Mouse (Mus musculus) brown adipose tissue, adult 24 weeks (tissue): ENCODE measurements around the gene D1Ertd622e. TPM values are rescaled to one million over a fixed set of nuclear protein-coding genes. Genes with fewer than 3 reads are reported as not detected.

ENCODE experiments used
- H3K27ac ChIP-seq: fragments of 200-500 bp; replicated peaks from 2 replicates; pipeline ENCODE4 v1.5.1; 2012; ENCODE audit warnings: low read depth, mild to moderate bottlenecking, low read length
- H3K4me1 ChIP-seq: fragments of 200-500 bp; 2 replicates; pipeline ENCODE4 v1.6.1; 2012; ENCODE audit warnings: low read length, mixed read lengths; ENCODE audit not compliant: control insufficient read depth, insufficient read depth, insufficient read length
- H3K4me3 ChIP-seq: fragments of 200-500 bp; 2 replicates; pipeline ENCODE4 v1.5.1; 2012; ENCODE audit warnings: low read depth, mild to moderate bottlenecking, low read length, moderate library complexity; ENCODE audit not compliant: insufficient read depth
- polyA plus RNA-seq: library from polyadenylated mRNA; stranded (reverse); fragments of >200 nt; gene quantifications from 2 replicates; pipeline ENCODE4 v1.2.4, GENCODE M21; 2012; ENCODE audit not compliant: missing spikeins, insufficient read depth, insufficient read length

D1Ertd622e gene
- polyA plus RNA-seq, 1 experiment = 4.9 TPM

DNA sequence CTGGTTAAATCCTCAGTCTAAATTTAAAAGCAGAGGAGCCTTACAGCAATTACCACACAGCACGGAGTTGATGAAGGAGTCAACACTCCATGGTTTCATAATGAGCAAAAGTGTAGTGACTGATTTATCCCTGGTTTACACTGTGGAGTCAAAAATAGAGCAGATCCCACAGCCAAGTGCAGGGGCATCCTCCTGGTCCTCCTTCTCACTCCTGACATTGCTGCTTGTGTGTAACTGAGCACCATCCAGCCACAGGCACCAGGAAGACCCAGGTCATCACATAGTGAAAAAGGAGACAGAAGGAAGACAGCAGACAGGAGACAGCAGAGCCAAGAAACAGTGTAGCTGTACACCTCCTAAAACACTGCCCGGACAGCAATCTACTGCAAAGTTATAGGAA, 4.1 kb downstream of the D1Ertd622e start:
- Histone ChIP-seq H3K4me3 (no peak overlapping the region), H3K4me1 (no peaks in the 10 kb centered on the region; the same call in 1 of the 2 replicates), H3K27ac (no peak overlapping the region)

DNA sequence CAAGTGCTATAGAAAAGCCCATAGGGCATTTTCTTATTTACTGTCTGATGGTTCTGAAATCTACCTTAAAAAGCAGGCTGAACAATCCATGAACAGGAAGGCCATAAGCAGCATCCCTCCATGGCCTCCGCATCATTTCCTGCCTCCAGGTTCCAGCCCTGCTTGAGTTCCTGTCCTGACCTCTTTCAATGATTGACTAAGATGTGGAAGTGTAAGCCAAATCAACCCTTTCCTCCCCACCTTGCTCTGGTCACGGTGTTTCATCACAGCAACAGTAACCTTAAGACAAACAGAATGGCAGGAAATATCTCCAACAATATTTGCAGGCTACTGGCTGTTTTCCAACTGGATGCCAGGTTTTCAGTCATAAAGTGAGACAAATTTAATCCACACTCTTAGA, 4.7 kb downstream of the D1Ertd622e start:
- no peak overlapping the region for H3K27ac ChIP-seq
- no peak overlapping the region for H3K4me3 ChIP-seq
- H3K4me1 ChIP-seq = no peaks in the 10 kb centered on the region; the same call in 1 of the 2 replicates

DNA sequence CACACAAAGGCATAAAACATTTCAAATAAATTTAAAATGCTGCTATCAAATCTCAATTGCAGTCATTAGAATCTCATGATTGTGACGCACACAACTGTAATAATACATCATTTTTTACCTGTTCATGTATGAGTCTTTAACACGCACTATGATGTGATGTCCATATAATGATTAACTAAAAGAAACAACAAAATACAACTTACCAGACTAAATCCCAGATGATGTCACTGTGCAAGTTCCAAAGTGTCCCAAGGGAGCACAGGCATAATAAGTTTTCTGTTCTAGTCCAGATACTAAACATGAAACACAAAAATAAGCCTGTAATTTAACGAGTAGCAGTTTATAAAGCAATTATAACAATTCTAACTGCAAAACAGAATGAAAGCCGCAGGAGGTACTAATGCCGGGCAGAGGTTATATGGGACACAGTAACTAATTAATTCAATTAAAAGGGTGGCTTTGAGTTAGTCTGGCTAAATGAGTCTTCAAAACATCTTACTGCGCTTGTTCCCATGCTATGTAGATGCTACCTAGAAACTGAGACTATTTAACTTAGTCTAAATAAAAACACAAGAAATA, 7.4 kb downstream of the D1Ertd622e start:
- Histone ChIP-seq H3K27ac (no peak overlapping the region), H3K4me1 (no peaks in the 10 kb centered on the region; the same call in 1 of the 2 replicates), H3K4me3 (no peak overlapping the region)

DNA sequence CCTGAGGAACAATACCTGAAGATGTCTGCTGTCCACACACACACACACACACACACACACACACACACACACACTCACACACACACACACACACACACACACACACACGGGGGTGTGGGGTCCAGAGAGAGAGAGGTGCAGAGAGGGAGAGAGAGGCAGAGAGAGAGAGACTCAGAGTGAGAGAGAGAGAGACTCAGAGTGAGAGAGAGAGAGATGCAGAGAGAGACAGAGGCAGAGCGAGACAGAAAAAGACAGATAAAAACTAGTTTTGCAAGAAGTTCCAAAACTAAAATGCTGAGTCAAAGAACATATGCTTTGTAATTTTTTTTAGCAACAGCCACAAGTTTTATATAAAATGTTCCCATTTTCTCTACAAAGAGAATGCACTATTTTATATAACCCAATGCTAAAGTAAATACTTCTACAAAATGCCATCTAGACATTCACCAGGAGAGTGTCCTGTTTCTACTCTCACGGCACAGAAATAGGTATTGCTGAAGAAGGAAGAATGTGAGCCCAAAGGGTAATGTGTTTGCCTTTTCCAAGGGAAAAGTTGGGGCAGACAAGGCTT, 11.2 kb downstream of the D1Ertd622e start:
- Histone ChIP-seq H3K4me1 (no peaks in the 10 kb centered on the region; the same call in 1 of the 2 replicates), H3K27ac (no peak overlapping the region), H3K4me3 (no peak overlapping the region)

DNA sequence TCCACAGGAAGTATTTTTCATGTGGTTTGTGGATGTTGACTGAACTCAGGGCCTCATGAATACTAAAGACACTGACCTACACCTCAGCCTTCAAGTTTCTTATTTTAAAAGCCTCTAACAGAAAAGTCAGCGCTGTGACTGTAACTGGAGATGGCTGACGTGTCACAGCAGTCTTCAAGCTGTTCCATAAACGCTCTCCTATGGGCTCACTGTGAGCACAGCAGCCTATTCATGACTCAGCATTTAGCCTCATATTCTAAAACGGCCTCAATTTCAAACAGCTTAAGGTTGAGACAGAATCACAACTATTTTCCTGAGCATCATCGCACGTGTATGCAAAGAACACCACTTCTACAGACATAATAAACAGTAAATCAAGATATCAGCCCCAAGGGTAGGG, 11.8 kb downstream of the D1Ertd622e start:
- H3K4me1 ChIP-seq = no peaks in the 10 kb centered on the region; the same call in 1 of the 2 replicates
- H3K27ac ChIP-seq = no peak overlapping the region
- H3K4me3 ChIP-seq = no peak overlapping the region

DNA sequence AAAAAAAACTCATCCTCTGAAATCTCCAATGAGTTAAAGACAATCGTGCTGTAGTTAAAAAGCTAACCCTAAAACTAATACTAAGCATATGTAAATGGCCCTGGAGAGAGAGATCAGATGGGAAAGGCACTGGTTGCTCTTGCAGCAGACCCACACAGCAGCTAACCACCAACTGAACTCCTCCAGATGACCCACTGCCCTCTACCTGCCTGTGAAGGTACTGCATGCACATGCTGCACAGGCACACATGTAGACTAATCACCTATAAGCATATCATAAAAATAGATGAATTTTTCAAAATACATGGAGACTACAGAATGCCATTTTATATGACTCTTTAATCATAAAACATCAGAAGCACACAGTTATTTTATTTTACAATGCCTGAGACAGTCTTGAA, 14.8 kb downstream of the D1Ertd622e start:
- Histone ChIP-seq H3K4me3 (no peak overlapping the region), H3K4me1 (no peaks in the 10 kb centered on the region; the same call in 1 of the 2 replicates), H3K27ac (no peak overlapping the region)

DNA sequence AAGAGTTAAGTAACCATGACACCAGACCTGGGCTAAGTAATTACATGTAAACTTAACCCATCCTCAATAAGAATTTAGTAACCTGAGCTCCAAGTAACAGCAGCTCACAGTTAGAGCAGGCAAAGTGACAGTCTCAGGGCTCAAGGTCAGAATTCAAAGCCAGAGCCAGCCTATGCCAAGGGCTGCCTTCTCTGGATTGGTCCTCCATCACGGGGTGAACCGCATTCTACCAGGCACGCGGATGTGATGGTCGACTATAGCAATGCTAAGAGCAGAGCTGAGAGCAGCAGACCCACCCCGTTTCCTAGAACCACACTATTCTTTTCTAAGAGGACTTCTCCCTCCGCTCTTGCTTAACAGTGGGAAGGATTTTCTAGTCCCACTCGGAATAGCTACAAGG, 27.8 kb downstream of the D1Ertd622e start:
- H3K4me3 ChIP-seq = no peak overlapping the region
- H3K4me1 ChIP-seq = no peaks in the 10 kb centered on the region
- H3K27ac ChIP-seq = no peak overlapping the region

DNA sequence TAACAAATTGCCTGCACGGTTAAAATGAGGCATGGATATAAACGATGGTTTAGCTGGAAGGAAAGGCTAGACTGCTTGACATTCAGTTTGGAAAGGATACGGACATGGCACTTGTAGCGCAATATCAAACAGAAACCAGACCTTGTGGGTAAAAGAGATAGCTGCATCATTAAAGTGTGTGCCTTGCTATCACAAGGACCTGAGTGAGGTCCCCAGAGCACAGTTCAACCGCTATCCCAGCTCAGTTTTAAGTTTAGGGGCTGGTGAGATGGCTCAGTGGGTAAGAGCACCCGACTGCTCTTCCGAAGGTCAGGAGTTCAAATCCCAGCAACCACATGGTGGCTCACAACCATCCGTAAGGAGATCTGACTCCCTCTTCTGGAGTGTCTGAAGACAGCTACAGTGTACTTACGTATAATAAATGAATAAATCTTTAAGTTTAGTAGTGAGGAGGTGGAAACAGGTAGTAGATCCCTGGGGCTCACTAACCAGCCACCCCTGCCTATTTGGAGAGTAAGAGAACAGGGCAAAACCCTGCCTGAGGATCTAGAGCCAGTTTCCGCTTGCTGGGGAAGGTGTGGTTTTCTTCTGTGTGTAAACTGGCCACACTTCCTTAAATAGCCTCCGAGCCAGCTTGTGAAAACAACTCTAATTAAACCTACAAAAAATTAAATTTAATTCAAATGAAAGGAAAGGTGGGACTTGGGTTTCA, 29.2 kb downstream of the D1Ertd622e start:
- H3K4me1 ChIP-seq = 0 out of 2 replicates have a peak, but pooled peaks cover 3% of the 10 kb centered on the region
- no peak overlapping the region for H3K27ac ChIP-seq
- no peak overlapping the region for H3K4me3 ChIP-seq

DNA sequence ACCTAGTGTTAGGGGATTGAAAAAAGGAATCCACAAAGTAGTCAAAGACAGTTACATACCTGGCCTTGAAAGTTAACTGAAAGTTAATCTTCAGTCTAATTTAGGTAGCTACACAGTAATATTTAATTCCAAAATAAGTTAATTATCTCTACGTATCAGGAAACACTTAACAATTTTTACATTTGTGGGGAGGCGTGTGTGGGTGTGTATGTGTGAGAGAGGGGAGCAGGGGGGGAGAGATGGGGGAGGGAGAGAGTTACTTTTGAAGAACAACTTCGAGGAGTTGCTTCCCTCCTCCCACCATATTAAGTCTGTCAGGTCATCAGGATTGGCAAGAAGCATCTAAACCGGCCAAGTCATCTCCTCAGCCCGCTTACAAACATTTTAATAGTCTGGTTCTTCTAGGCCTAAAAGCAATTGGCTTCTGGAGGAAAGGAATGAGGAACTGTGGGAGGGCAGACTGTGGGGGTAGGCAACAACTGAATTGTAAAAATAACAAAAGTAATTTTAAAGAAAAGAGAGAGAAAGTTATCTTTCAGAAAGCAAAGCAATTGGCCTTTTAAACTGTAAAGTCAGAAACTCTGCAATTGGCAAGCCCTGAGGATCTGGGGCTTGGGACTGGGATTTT, 29.9 kb downstream of the D1Ertd622e start:
- no peak overlapping the region for H3K4me3 ChIP-seq
- 0 out of 2 replicates have a peak, but pooled peaks cover 3% of the 10 kb centered on the region for H3K4me1 ChIP-seq
- H3K27ac ChIP-seq = no peak overlapping the region

DNA sequence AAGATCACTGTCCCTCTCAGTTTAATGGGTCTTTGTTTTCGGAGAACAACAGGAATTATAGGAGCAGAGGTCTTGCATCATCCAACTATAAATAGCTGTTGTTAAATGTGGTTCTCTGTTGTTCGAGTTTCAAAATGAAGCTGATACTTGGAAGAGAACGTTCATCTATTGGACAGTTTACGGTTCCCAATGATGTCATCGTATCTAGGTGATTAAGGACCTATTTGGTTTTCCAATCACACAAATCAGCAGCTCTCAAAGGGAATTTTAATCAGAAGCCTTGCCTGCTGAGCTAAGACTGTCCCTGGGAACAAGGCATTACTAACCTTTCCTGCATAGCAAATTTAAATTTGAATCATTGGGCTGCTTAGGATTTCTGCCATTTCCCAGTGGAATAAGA, 31.7 kb downstream of the D1Ertd622e start:
- Histone ChIP-seq H3K27ac (no peak overlapping the region), H3K4me3 (no peak overlapping the region), H3K4me1 (0 out of 2 replicates have a peak, but pooled peaks cover 3% of the 10 kb centered on the region)

DNA sequence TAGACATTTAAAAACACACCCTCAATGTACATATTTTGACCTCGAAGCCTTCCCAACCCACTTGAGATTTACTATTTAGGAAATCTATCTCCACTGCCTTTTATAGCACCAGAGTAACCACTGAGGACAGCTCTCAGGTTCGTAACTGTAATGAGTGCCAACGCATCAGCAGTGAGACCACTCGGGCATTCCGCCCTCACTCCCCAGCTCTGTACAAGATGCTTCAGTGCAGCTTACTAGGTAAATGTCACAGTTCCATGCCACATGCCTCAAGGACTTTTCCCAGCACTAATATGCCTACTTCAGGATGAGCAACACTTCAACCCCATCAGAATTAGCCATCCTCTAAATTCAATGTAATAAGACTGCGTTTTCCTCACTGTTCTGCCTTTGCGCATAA, 33.0 kb downstream of the D1Ertd622e start:
- Histone ChIP-seq H3K4me1 (0 out of 2 replicates have a peak, but pooled peaks cover 3% of the 10 kb centered on the region), H3K4me3 (no peak overlapping the region), H3K27ac (no peak overlapping the region)

DNA sequence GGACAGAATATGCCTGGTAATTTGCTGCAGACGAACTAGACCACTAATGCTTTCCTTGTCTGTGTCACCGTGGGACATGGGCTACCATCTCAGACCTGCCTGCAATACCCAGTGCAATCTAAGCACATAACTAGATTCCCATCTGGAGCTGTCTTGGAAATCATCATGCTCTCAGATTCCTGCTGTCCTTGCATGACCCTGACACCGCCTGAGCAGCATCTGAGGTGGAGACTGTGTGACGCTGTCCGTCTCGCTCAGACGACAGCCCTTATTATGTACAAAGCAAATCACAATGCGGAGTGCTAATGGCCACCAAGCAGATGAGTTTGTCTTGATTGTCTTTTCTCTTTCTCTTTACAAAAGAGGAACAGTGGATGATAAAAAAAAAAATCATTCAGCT, 33.9 kb downstream of the D1Ertd622e start:
- Histone ChIP-seq H3K27ac (no peak overlapping the region), H3K4me3 (no peak overlapping the region), H3K4me1 (0 out of 2 replicates have a peak, but pooled peaks cover 3% of the 10 kb centered on the region)

DNA sequence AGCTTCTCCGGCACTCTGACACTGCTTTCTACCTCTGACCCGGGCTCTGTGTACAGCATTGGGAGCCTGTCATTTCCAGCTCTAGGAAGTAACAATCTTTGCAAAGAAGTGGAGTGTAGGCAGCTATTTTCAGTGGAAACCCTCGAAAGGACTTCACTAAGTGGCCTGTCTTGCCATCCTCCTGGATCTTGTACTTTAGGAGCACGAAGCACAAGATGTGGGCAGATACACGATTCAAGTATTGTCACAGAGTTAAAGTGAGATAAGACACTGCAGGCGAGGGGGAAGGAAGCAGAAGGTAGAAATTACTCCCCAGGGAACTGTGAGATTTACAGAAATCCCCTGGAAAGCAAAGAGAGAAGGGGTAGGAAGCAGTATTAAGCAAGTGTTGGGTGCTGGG, 36.4 kb downstream of the D1Ertd622e start:
- Histone ChIP-seq H3K4me3 (no peak overlapping the region), H3K4me1 (0 out of 2 replicates have a peak, but pooled peaks cover 3% of the 10 kb centered on the region), H3K27ac (no peak overlapping the region)

DNA sequence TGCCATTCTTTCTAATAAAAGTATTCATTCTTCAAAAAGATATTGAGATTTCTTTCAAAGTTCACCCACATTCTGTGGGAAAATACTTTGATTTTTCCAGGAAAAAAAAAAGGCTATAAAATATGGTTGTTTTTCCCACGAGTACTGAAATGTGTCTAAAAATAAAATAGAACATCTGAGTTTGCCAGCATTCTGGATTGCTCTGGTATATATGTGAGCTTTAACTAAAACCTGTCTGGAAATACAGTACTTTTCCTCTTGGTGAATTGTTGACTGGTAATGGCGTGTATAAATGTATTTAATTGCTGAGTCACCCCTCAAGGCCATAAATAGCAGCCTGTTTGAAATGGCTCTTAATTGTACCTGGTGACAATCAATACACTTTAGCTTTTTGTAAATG, 37.5 kb downstream of the D1Ertd622e start:
- no peak overlapping the region for H3K4me3 ChIP-seq
- H3K4me1 ChIP-seq = 0 out of 2 replicates have a peak, but pooled peaks cover 3% of the 10 kb centered on the region
- no peak overlapping the region for H3K27ac ChIP-seq

DNA sequence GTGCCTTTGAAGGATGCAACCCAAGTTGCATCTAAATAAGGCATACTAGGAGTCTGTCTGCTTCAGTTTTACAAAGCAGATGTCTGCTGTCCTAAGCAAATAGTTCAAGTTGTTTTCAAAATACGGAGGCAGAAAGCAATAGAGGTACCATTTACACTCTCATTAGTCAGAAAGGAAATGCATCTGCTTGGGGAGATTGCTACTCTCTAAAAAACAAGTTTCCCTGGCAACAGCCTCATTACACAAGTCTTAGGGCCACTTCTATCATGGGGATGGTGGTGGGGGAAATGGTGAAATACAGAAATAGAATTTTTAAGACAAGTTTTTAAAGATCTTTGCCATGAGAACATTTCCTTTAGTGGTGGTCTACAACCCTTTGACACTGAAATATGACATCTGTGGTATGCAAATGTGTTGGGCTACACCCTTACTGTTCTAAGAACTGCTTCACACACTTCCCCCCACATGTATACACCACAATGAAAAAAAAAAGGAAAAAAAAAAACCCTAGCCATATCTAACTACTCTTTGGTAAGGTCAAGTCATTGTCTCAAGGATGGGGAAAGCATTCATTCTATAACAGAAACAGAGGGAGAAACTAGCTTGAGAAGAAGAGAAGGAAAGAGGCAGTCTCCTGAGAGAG, 38.5 kb downstream of the D1Ertd622e start:
- Histone ChIP-seq H3K4me1 (0 out of 2 replicates have a peak, but pooled peaks cover 3% of the 10 kb centered on the region), H3K27ac (no peak overlapping the region), H3K4me3 (no peak overlapping the region)
